Comparison of ENCODE assay signal across 14 mouse cellular contexts in the genomic region with DNA sequence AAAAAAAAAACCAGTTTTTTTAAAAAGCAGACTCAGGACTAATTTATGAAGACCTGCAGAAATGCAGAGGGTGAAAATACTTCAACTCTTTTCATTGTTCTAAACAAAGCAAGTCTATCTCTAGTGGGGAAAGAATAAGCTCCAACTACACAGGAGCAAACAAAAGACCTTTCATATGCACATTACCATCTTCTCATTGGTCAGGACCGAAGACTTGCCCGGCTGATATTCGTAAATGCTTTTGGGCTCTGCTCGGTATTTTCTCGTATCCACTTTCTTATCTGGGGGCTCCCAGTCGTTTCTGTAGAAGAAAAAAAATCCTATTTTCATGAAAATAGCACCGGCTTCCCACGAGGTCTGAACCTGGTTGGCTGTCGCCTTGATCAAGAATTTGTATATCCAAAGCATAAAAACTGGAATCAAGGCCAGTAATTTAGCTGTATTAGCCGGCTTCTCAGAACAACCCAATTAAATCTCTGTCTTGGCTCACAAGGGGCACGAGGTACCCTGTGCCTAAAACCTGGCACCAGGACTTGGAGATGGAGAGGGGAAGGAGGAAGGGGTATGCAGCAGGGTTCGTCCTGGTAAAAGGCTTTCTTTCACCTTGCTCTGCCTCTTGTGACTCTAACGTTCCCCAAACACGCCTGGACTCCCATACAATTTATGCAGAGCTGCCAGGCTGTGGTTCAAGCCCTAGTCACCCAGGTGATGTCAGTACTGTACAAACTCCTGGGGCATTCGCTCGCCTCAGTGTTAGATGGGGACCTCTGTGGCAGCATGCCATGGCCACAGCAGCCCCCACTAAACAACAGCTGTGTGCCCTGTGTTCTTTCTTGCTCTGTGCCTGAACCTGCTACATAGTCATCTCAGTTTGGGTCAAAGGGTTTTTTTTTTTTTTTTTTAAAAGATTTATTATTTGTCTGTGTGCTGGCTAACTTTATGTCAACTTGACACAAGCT.
A peak's percentile ranks its signal among the peaks of the same experiment; 100 is the strongest.
DNase-seq lines count a peak whose midpoint lies in the region; ATAC-seq lines count a peak whose summit lies in the region.
"Had no signal": no experiment of that assay in that cellular context is flagged by ENCODE, and none has a peak within 500 bp of the region (broad histone marks: within the 10 kb centered on the region; RNA-seq: fewer than 3 reads in every experiment).

No protein-coding gene starts in this region.

- DNase-seq in embryo, embryonic 10.5 days (ENCODE audit: low spot score): peak; percentile 37
- DNase-seq in embryo, embryonic 10 days (ENCODE audit: low spot score): no peak
- peak; percentile 44 for DNase-seq in R1 (ENCODE audit: low read depth, low spot score)
- DNase-seq in hindbrain, embryonic 10.5 days (ENCODE audit: low spot score): peak; percentile 12
- DNase-seq in midbrain, embryonic 14.5 days: peak; percentile 58
- no peak for DNase-seq in cerebellum, postnatal 25 days
- DNase-seq in lung, postnatal 4 days: no peak
- DNase-seq in frontal cortex, postnatal 25 days (ENCODE audit: low spot score in 2 of 2): no peak
- DNase-seq: adrenal gland, postnatal 36 days; cerebellum, adult 11-12 months; spleen, adult 18-20 months; thymus, adult 18-20 months had no signal

- H3K4me1 ChIP-seq in hindbrain, embryonic 10.5 days (replicated peaks): peaks cover 28% of the 10 kb centered on the region
- peaks cover 34% of the 10 kb centered on the region for H3K4me1 ChIP-seq in midbrain, embryonic 14.5 days (ENCODE audit: control insufficient read depth, insufficient read depth, low read length)
- H3K4me1 ChIP-seq: embryonic facial prominence, embryonic 15.5 days had no signal

- H3K36me3 ChIP-seq in hindbrain, embryonic 10.5 days: no peaks in the 10 kb centered on the region
- peaks cover 11% of the 10 kb centered on the region for H3K36me3 ChIP-seq in midbrain, embryonic 14.5 days (ENCODE audit: control insufficient read depth, insufficient read depth, low read length)
- H3K36me3 ChIP-seq: intestine, embryonic 15.5 days had no signal

- peak overlapping the region; percentile 14; the same call in 1 of the 2 replicates for H3K9ac ChIP-seq in midbrain, embryonic 14.5 days (replicated peaks; ENCODE audit: low read length)
- H3K9ac ChIP-seq: embryonic facial prominence, embryonic 15.5 days; intestine, embryonic 15.5 days had no signal

- no peaks in the 10 kb centered on the region for H3K9me3 ChIP-seq in hindbrain, embryonic 10.5 days
- H3K9me3 ChIP-seq in midbrain, embryonic 14.5 days (ENCODE audit: control insufficient read depth, low read length): no peaks in the 10 kb centered on the region
- H3K9me3 ChIP-seq: embryonic facial prominence, embryonic 15.5 days; intestine, embryonic 15.5 days had no signal

- 36% methylated on average over 16 of the region's 16 CpGs for WGBS in hindbrain, embryonic 10.5 days
- 8% methylated on average over 16 of the region's 16 CpGs for WGBS in midbrain, embryonic 14.5 days

- peak overlapping the region; percentile 81 for H3K27ac ChIP-seq in hindbrain, embryonic 10.5 days
- peak overlapping the region; percentile 74 for H3K27ac ChIP-seq in midbrain, embryonic 14.5 days (replicated peaks; ENCODE audit: low read depth, low read length)
- H3K27ac ChIP-seq: embryonic facial prominence, embryonic 15.5 days had no signal

- H3K4me2 ChIP-seq in midbrain, embryonic 14.5 days (ENCODE audit: low read length): peak overlapping the region; percentile 39
- H3K4me2 ChIP-seq: embryonic facial prominence, embryonic 15.5 days; intestine, embryonic 15.5 days had no signal

- no peaks in the 10 kb centered on the region for H3K27me3 ChIP-seq in hindbrain, embryonic 10.5 days (ENCODE audit: insufficient read depth, poor library complexity, severe bottlenecking)
- H3K27me3 ChIP-seq in midbrain, embryonic 14.5 days (ENCODE audit: control insufficient read depth, insufficient read depth, low read length): no peaks in the 10 kb centered on the region
- H3K27me3 ChIP-seq: embryonic facial prominence, embryonic 15.5 days; intestine, embryonic 15.5 days had no signal

- peak; percentile 47; the same call in 1 of the 2 replicates for ATAC-seq in midbrain, embryonic 14.5 days (ENCODE audit: low FRiP score, low TSS enrichment)
- ATAC-seq: intestine, embryonic 15.5 days had no signal

- peak overlapping the region; percentile 38 for H3K4me3 ChIP-seq in hindbrain, embryonic 10.5 days
- no peak overlapping the region for H3K4me3 ChIP-seq in midbrain, embryonic 14.5 days (replicated peaks; ENCODE audit: low read depth, low read length)
- H3K4me3 ChIP-seq: embryonic facial prominence, embryonic 15.5 days; intestine, embryonic 15.5 days had no signal

Comparison
In these comparisons a context has a peak if more than half of its experiments do, and no peak if none do; other contexts are left out.
1. DNase-seq: peak in embryo, embryonic 10.5 days (single experiment), R1 (single experiment), hindbrain, embryonic 10.5 days (single experiment) and midbrain, embryonic 14.5 days (single experiment); none in embryo, embryonic 10 days (single experiment), cerebellum, postnatal 25 days (0 of 2), lung, postnatal 4 days (0 of 2) and frontal cortex, postnatal 25 days (0 of 2).